Comparison of ENCODE assay signal across 25 mouse cellular contexts in genomic region chr17:52191064-52191682, GRCm38 (mm10).
"Had no signal": no experiment of that assay in that cellular context is flagged by ENCODE, and none has a peak within 500 bp of the region (broad histone marks: within the 10 kb centered on the region; RNA-seq: fewer than 3 reads in every experiment).

No protein-coding gene starts in this region.

- H3K27ac ChIP-seq: heart, adult 2 months; heart, embryonic 13.5 days; heart, embryonic 15.5 days; hindbrain, embryonic 13.5 days; hindbrain, embryonic 15.5 days; hindbrain, postnatal 0 days; kidney, embryonic 15.5 days; kidney, postnatal 0 days; limb, embryonic 13.5 days; limb, embryonic 15.5 days; liver, embryonic 12.5 days; liver, embryonic 14.5 days had no signal

- ATAC-seq: hindbrain, postnatal 0 days; intestine, embryonic 16.5 days; liver, embryonic 12.5 days had no signal

- DNase-seq: gastrocnemius, postnatal 14 days; gastrocnemius, postnatal 36 days; heart, adult 11 months; heart, adult 2 months; heart, postnatal 14 days; heart, postnatal 36 days; kidney, adult 11 months; kidney, adult 2 months; kidney, adult 9 months; kidney, postnatal 14 days; kidney, postnatal 36 days; layer of hippocampus, postnatal 36 days; left cerebral cortex, postnatal 4 days had no signal

- H3K4me3 ChIP-seq: heart, adult 2 months; heart, embryonic 13.5 days; heart, embryonic 15.5 days; hindbrain, embryonic 13.5 days; hindbrain, embryonic 15.5 days; kidney, embryonic 15.5 days; limb, embryonic 13.5 days; limb, embryonic 15.5 days; liver, embryonic 12.5 days had no signal
